ENCODE assay signal across 19 mouse cellular contexts in the genomic region with DNA sequence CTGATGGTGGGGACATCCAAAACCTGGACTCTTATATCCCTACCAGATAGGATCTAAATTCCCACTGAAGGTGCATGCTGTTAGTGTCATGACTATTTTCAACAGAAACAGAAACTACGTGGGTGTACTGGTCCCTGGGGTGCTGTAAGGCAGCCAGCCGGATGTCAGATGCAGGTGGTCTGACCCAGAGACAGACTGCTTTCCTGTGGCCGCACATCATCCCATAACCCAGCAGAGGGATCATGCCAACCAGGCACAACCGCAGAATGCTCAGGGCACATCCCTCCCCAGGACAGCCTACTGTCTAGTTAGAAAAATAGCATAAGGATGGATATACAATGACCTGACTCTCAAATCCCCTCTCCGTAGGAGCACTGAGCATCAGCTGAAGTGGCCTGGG. TPM values are rescaled to one million over a fixed set of nuclear protein-coding genes. Genes with fewer than 3 reads are reported as not detected.
A peak's percentile ranks its signal among the peaks of the same experiment; 100 is the strongest.
DNase-seq lines count a peak whose midpoint lies in the region; ATAC-seq and TF ChIP-seq lines count a peak whose summit lies in the region.
"Had no signal": no experiment of that assay in that cellular context is flagged by ENCODE, and none has a peak within 500 bp of the region (broad histone marks: within the 10 kb centered on the region; RNA-seq: fewer than 3 reads in every experiment).

No protein-coding gene starts in this region.

- no peaks in the 10 kb centered on the region for H3K9me3 ChIP-seq in megakaryocyte, embryonic 14.5 days
- H3K9me3 ChIP-seq: forebrain, embryonic 15.5 days; heart, embryonic 13.5 days; hindbrain, embryonic 13.5 days; limb, embryonic 10.5 days; neural tube, embryonic 13.5 days had no signal

- 63% methylated on average over 5 of the region's 5 CpGs for WGBS in bone marrow, adult 2 months

- peak overlapping the region; percentile 1 for H3K4me3 ChIP-seq in megakaryocyte, embryonic 14.5 days (replicated peaks)
- peak overlapping the region; percentile 32 for H3K4me3 ChIP-seq in bone marrow, adult 2 months (replicated peaks; ENCODE audit: control insufficient read depth, low read depth, low read length)
- H3K4me3 ChIP-seq: forebrain, embryonic 15.5 days; heart, embryonic 13.5 days; hindbrain, embryonic 13.5 days; limb, embryonic 10.5 days; neural tube, embryonic 13.5 days had no signal

- no peak for TF ChIP-seq CTCF in bone marrow, adult 2 months (IDR thresholded peaks at IDR 0.05; ENCODE audit: control insufficient read depth, insufficient read depth, low read length)

- DNase-seq in CD4-positive, CD25-positive, alpha-beta regulatory T cell, adult 2 months (ENCODE audit: low read depth, low spot score), result peak; percentile 7
- DNase-seq in spleen, postnatal 14 days (ENCODE audit: low spot score in 2 of 2), result peak; percentile 10 to 48
- DNase-seq in adrenal gland, adult 2 months, result no peak
- DNase-seq: adrenal gland, postnatal 25 days; gastrocnemius, postnatal 36 days; kidney, adult 18-20 months; kidney, postnatal 25 days; right cerebral cortex, adult 18-20 months had no signal

- TF ChIP-seq POLR2A in bone marrow, adult 2 months (IDR thresholded peaks at IDR 0.05; ENCODE audit: borderline replicate concordance, control insufficient read depth, low read depth, low read length), result no peak

- H3K27ac ChIP-seq in bone marrow, adult 2 months (ENCODE audit: control insufficient read depth, insufficient read depth, low read depth, low read length, poor library complexity), result peak overlapping the region; percentile 62
- H3K27ac ChIP-seq: forebrain, embryonic 15.5 days; heart, embryonic 13.5 days; hindbrain, embryonic 13.5 days; limb, embryonic 10.5 days; liver, embryonic 14.5 days; neural tube, embryonic 13.5 days had no signal

- peaks cover 8% of the 10 kb centered on the region for H3K27me3 ChIP-seq in megakaryocyte, embryonic 14.5 days (replicated peaks)
- H3K27me3 ChIP-seq: forebrain, embryonic 15.5 days; heart, embryonic 13.5 days; hindbrain, embryonic 13.5 days; neural tube, embryonic 13.5 days had no signal

- H3K4me1 ChIP-seq in megakaryocyte, embryonic 14.5 days, result no peaks in the 10 kb centered on the region
- no peaks in the 10 kb centered on the region for H3K4me1 ChIP-seq in bone marrow, adult 2 months (ENCODE audit: control insufficient read depth, insufficient read depth, low read length)
- H3K4me1 ChIP-seq: hindbrain, embryonic 13.5 days; limb, embryonic 10.5 days had no signal

- no peaks in the 10 kb centered on the region for H3K36me3 ChIP-seq in megakaryocyte, embryonic 14.5 days (replicated peaks; ENCODE audit: low read length)
- H3K36me3 ChIP-seq: forebrain, embryonic 15.5 days; heart, embryonic 13.5 days; hindbrain, embryonic 13.5 days; limb, embryonic 10.5 days; neural tube, embryonic 13.5 days had no signal

- no peak for ATAC-seq in megakaryocyte, adult 5-6 weeks (ENCODE audit: poor library complexity, severe bottlenecking)
- ATAC-seq in megakaryocyte-erythroid progenitor cell, adult 5-6 weeks (replicated peaks; ENCODE audit: low FRiP score, low TSS enrichment, poor library complexity, severe bottlenecking), result no peak; the same call in 1 of the 2 replicates
- ATAC-seq: forebrain, embryonic 15.5 days; midbrain, embryonic 16.5 days had no signal

RNA-seq across cellular contexts. Expression of a gene that starts 14.3 kb away (rescaled TPM):
- 1.2 and 3.1 TPM in 2 replicates for polyA plus RNA-seq in megakaryocyte, embryonic 14.5 days (2012; ENCODE audit: insufficient read depth, low replicate concordance)
- 45.0 and 48.4 TPM in 2 replicates for total RNA-seq in megakaryocyte, adult 5-6 weeks (2015)
- 47.9 and 73.7 TPM in 2 replicates for total RNA-seq in megakaryocyte, adult 5-6 weeks (2017)
- 14.3 and 17.9 TPM in 2 replicates for polyA plus RNA-seq in bone marrow, adult 2 months (2011; ENCODE audit: insufficient read depth, insufficient read length, low replicate concordance, missing spikeins)
- total RNA-seq in megakaryocyte-erythroid progenitor cell, adult 5-6 weeks (2014; fragmentation: Nextera tagmentation), result 9.3 and 20.8 TPM in 2 replicates
- total RNA-seq in megakaryocyte-erythroid progenitor cell, adult 5-6 weeks (2017), result 21.3 and 26.5 TPM in 2 replicates
- total RNA-seq in adrenal gland, adult 2 months (2021), result 10 to 100 TPM; 23.8 to 25.8 TPM
- 3.7 and 5.7 TPM in 2 replicates for polyA plus RNA-seq in adrenal gland, adult 2 months (2012; rRNA removed)
